ENCODE assay signal across 29 mouse cellular contexts in genomic region chr16:97307594-97307993, GRCm38 (mm10). TPM values are rescaled to one million over a fixed set of nuclear protein-coding genes. Genes with fewer than 3 reads are reported as not detected.
DNase-seq lines count a peak whose midpoint lies in the region; ATAC-seq and TF ChIP-seq lines count a peak whose summit lies in the region.
"Had no signal": no experiment of that assay in that cellular context is flagged by ENCODE, and none has a peak within 500 bp of the region (broad histone marks: within the 10 kb centered on the region; RNA-seq: fewer than 3 reads in every experiment).

No protein-coding gene starts in this region.

- no peaks in the 10 kb centered on the region for H3K9me3 ChIP-seq in embryonic facial prominence, embryonic 11.5 days (replicated peaks; ENCODE audit: control insufficient read depth, low read length)
- no peaks in the 10 kb centered on the region for H3K9me3 ChIP-seq in forebrain, embryonic 15.5 days
- H3K9me3 ChIP-seq in midbrain, postnatal 0 days (ENCODE audit: low read length) = no peaks in the 10 kb centered on the region
- H3K9me3 ChIP-seq: heart, embryonic 12.5 days; hindbrain, embryonic 13.5 days had no signal

- no peaks in the 10 kb centered on the region for H3K4me1 ChIP-seq in embryonic facial prominence, embryonic 11.5 days (ENCODE audit: control insufficient read depth, insufficient read depth, low read length)
- H3K4me1 ChIP-seq in forebrain, embryonic 15.5 days = no peaks in the 10 kb centered on the region
- no peaks in the 10 kb centered on the region for H3K4me1 ChIP-seq in midbrain, postnatal 0 days (ENCODE audit: insufficient read depth, low read length)
- H3K4me1 ChIP-seq: forebrain, embryonic 13.5 days had no signal

- ATAC-seq in embryonic facial prominence, embryonic 11.5 days (replicated peaks; ENCODE audit: insufficient number of reproducible peaks, low FRiP score, low TSS enrichment, low read depth) = no peak
- ATAC-seq in forebrain, embryonic 15.5 days (replicated peaks) = no peak
- ATAC-seq in midbrain, postnatal 0 days (ENCODE audit: low FRiP score) = no peak
- ATAC-seq: forebrain, embryonic 13.5 days; intestine, embryonic 16.5 days had no signal

- no peaks in the 10 kb centered on the region for H3K79me2 ChIP-seq in myocyte (ENCODE audit: control insufficient read depth, insufficient read depth)

- H3K36me3 ChIP-seq in embryonic facial prominence, embryonic 11.5 days (replicated peaks; ENCODE audit: control insufficient read depth, insufficient read depth, low read depth, low read length) = no peaks in the 10 kb centered on the region
- H3K36me3 ChIP-seq in myocyte (ENCODE audit: control insufficient read depth, insufficient read depth) = no peaks in the 10 kb centered on the region
- no peaks in the 10 kb centered on the region for H3K36me3 ChIP-seq in forebrain, embryonic 15.5 days
- no peaks in the 10 kb centered on the region for H3K36me3 ChIP-seq in midbrain, postnatal 0 days (ENCODE audit: insufficient read depth, low read length)
- H3K36me3 ChIP-seq: heart, embryonic 12.5 days; hindbrain, embryonic 13.5 days had no signal

- H3K4me2 ChIP-seq in embryonic facial prominence, embryonic 11.5 days (ENCODE audit: low read depth, low read length) = no peak overlapping the region
- peak overlapping the region; percentile 37 for H3K4me2 ChIP-seq in myocyte (ENCODE audit: low read depth)
- H3K4me2 ChIP-seq in forebrain, embryonic 15.5 days (replicated peaks) = no peak overlapping the region
- H3K4me2 ChIP-seq in midbrain, postnatal 0 days (ENCODE audit: low read depth, low read length, poor library complexity, severe bottlenecking) = no peak overlapping the region
- H3K4me2 ChIP-seq: forebrain, embryonic 13.5 days; heart, embryonic 12.5 days; hindbrain, embryonic 13.5 days had no signal

- no peak overlapping the region for H3ac ChIP-seq in myocyte (ENCODE audit: control insufficient read depth, insufficient read length)

- H3K27me3 ChIP-seq in embryonic facial prominence, embryonic 11.5 days (ENCODE audit: control insufficient read depth, insufficient read depth, low read length) = no peaks in the 10 kb centered on the region
- no peaks in the 10 kb centered on the region for H3K27me3 ChIP-seq in myocyte (ENCODE audit: control insufficient read depth, insufficient read depth, insufficient read length)
- no peaks in the 10 kb centered on the region for H3K27me3 ChIP-seq in forebrain, embryonic 15.5 days
- no peaks in the 10 kb centered on the region for H3K27me3 ChIP-seq in midbrain, postnatal 0 days (ENCODE audit: insufficient read depth, low read length)
- H3K27me3 ChIP-seq: CH12.LX; forebrain, embryonic 13.5 days; heart, embryonic 12.5 days; hindbrain, embryonic 13.5 days had no signal

- DNase-seq in MN1 (ENCODE audit: low spot score) (peak; percentile 51), adipocyte (ENCODE audit: low spot score) (peak; percentile 29)
- peak; percentile 59 for DNase-seq in embryonic facial prominence, embryonic 11.5 days (ENCODE audit: low spot score)
- no peak for DNase-seq in B cell, adult 2 months
- DNase-seq in midbrain, postnatal 0 days (ENCODE audit: low spot score) = no peak
- DNase-seq: cerebellum, adult 11 months; cerebellum, postnatal 10 days; gastrocnemius, adult 2 months; heart, adult 2 months; heart, postnatal 4 days; kidney, adult 8-10 months; liver; lung, adult 2 months; lung, postnatal 10 days; midbrain, embryonic 14.5 days; thymus, postnatal 4 days had no signal

- H3K27ac ChIP-seq in embryonic facial prominence, embryonic 11.5 days (replicated peaks; ENCODE audit: low read depth, low read length) = no peak overlapping the region
- H3K27ac ChIP-seq in forebrain, embryonic 15.5 days (replicated peaks) = no peak overlapping the region
- no peak overlapping the region for H3K27ac ChIP-seq in midbrain, postnatal 0 days (ENCODE audit: low read depth, low read length)
- H3K27ac ChIP-seq: forebrain, embryonic 13.5 days; gastrocnemius, adult 2 months; heart, adult 2 months; hindbrain, embryonic 13.5 days; kidney, postnatal 0 days; liver, embryonic 14.5 days; macrophage had no signal

- no peak for TF ChIP-seq CTCF in midbrain, postnatal 0 days (IDR thresholded peaks at IDR 0.05)

- 36% methylated on average over 4 of the region's 4 CpGs for WGBS in embryonic facial prominence, embryonic 11.5 days
- 53% methylated on average over 4 of the region's 4 CpGs for WGBS in forebrain, embryonic 15.5 days
- 70% methylated on average over 4 of the region's 4 CpGs for WGBS in midbrain, postnatal 0 days

- no peak for TF ChIP-seq POLR2A in myocyte (IDR thresholded peaks at IDR 0.05; ENCODE audit: insufficient read length, low read depth)

- H3K4me3 ChIP-seq in embryonic facial prominence, embryonic 11.5 days (ENCODE audit: low read depth, low read length) = no peak overlapping the region
- no peak overlapping the region for H3K4me3 ChIP-seq in myocyte
- H3K4me3 ChIP-seq in forebrain, embryonic 15.5 days = no peak overlapping the region
- H3K4me3 ChIP-seq in midbrain, postnatal 0 days (ENCODE audit: low read depth, low read length) = no peak overlapping the region
- H3K4me3 ChIP-seq: forebrain, embryonic 13.5 days; gastrocnemius, adult 2 months; heart, adult 2 months; heart, embryonic 12.5 days; hindbrain, embryonic 13.5 days had no signal

- H3K9ac ChIP-seq in embryonic facial prominence, embryonic 11.5 days (replicated peaks; ENCODE audit: low read length) = no peak overlapping the region
- H3K9ac ChIP-seq in forebrain, embryonic 15.5 days (replicated peaks) = no peak overlapping the region
- no peak overlapping the region for H3K9ac ChIP-seq in midbrain, postnatal 0 days (replicated peaks; ENCODE audit: low read length, poor library complexity, severe bottlenecking)
- H3K9ac ChIP-seq: forebrain, embryonic 13.5 days; heart, embryonic 12.5 days; hindbrain, embryonic 13.5 days; liver, embryonic 14.5 days had no signal

TF ChIP-seq in myocyte, 11 proteins besides CTCF, POLR2A, EP300 and RAD21:
- TF ChIP-seq USF1 (IDR thresholded peaks at IDR 0.05; ENCODE audit: low read depth) = no peak
- TF ChIP-seq TCF12 (IDR thresholded peaks at IDR 0.05; ENCODE audit: insufficient read depth, poor library complexity, severe bottlenecking) = no peak
- no peak for TF ChIP-seq SRF (IDR thresholded peaks at IDR 0.05; ENCODE audit: control insufficient read depth, insufficient read length, low read depth)
- no peak for TF ChIP-seq MYOD1 (IDR thresholded peaks at IDR 0.05; ENCODE audit: control insufficient read depth in 1 of 3, insufficient read length in 2 of 3, low read depth in 2 of 3)
- TF ChIP-seq POLR2AphosphoS2 (IDR thresholded peaks at IDR 0.05; ENCODE audit: insufficient read length, low read depth) = no peak
- no peak for TF ChIP-seq CEBPB (IDR thresholded peaks at IDR 0.05; ENCODE audit: insufficient read depth, poor library complexity, severe bottlenecking)
- no peak for TF ChIP-seq MYOG (IDR thresholded peaks at IDR 0.05; ENCODE audit: control insufficient read depth in 1 of 3, insufficient read depth in 1 of 3, insufficient read length in 2 of 3, low read depth in 2 of 3)
- no peak for TF ChIP-seq TCF3 (IDR thresholded peaks at IDR 0.05; ENCODE audit: insufficient read length, low read depth)
- TF ChIP-seq E2F4 (IDR thresholded peaks at IDR 0.05; ENCODE audit: insufficient read depth) = no peak
- no peak for TF ChIP-seq MAX (IDR thresholded peaks at IDR 0.05; ENCODE audit: low read depth)
- no peak for TF ChIP-seq REST (IDR thresholded peaks at IDR 0.05; ENCODE audit: insufficient read depth, insufficient read length)

RNA-seq across cellular contexts. Expression of gene Bace2, which starts 48.9 kb away (rescaled TPM):
- polyA plus RNA-seq in embryonic facial prominence, embryonic 11.5 days (2014; fragmentation: Nextera tagmentation; extraction: Ambion mirVana) = 3.7 and 9.1 TPM in 2 replicates
- polyA plus RNA-seq in myocyte (2012; fragmentation: generic; extraction: Trizol) = 0.53 TPM
- polyA plus RNA-seq in forebrain, embryonic 15.5 days (2015; fragmentation: Nextera tagmentation; extraction: Ambion mirVana) = 1.0 and 2.1 TPM in 2 replicates
- total RNA-seq in midbrain, postnatal 0 days (2014; rRNA removed) = 1.1 and 2.5 TPM in 2 replicates
- 3.8 and 4.5 TPM in 2 replicates for polyA plus RNA-seq in midbrain, postnatal 0 days (2015; fragmentation: Nextera tagmentation; extraction: Ambion mirVana)
- total RNA-seq: common myeloid progenitor, adult 5-6 weeks; megakaryocyte-erythroid progenitor cell, adult 5-6 weeks; neutrophil, adult 5-6 weeks had no signal
- polyA plus RNA-seq: macrophage had no signal

Comparison
In these comparisons a context has a peak if more than half of its experiments do, and no peak if none do; other contexts are left out.
1. DNase-seq: peak in MN1 (single experiment), adipocyte (single experiment) and embryonic facial prominence, embryonic 11.5 days (single experiment); none in B cell, adult 2 months (0 of 2) and midbrain, postnatal 0 days (single experiment).